Mouse (Mus musculus): ENCODE data around the gene Kcnc2. TPM values are rescaled to one million over a fixed set of nuclear protein-coding genes. Genes with fewer than 3 reads are reported as not detected.

Kcnc2 gene
- polyA plus RNA-seq, 1 experiment from 2014 or later: 5.7 TPM

DNA sequence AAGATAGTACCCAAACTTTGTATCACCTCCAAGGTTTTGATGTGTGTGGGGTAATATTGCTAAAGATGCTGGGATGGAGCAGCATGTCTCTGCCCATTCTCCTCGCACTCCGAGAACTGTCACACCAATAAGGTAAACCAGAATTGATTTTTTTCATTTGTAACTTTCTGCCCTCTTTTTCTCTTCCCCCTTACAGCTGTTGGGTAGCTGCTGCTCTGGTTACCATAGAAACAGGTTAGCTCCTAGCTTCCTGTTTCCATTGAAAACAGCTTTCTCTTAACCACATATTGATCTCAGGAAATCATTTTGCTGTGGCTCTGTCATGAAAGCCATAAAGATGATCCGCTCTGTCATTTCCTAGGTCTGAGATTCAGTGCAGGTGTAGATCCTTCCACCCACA, 7.1 kb downstream of the Kcnc2 start:
- Histone ChIP-seq H3K36me3 (no peaks in the 10 kb centered on the region), H3K4me3 (replicated peaks) (no peak overlapping the region), H3K27me3 (peaks cover 7% of the 10 kb centered on the region), H3K4me1 (no peaks in the 10 kb centered on the region), H3K27ac (no peak overlapping the region), H3K9ac (no peak overlapping the region), H3K9me3 (replicated peaks) (no peaks in the 10 kb centered on the region), H3K4me2 (no peak overlapping the region)
- ATAC-seq (replicated peaks; ENCODE audit: low FRiP score): no peak
- 83% methylated on average over 3 of the region's 3 CpGs for WGBS

DNA sequence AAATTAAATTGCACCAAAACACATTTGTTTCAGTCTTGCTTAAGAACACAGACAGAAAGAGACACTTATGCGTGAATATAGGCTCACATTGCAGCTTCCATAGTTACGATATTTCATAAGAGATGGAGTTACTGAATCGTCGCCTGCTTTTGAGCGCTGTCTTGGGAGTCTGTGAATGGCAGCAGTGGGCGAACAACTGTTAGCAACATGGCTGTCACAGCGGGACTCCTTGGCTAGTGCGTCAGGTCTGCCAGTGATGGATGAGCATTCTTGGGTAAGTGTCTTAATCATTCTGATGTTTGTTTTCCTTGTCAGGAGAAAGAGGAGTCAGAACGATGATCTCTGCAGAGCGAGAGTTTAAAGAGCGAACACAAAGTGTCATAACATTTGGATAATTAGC, 44.2 kb downstream of the Kcnc2 start:
- H3K36me3 ChIP-seq: no peaks in the 10 kb centered on the region
- no peak overlapping the region for H3K9ac ChIP-seq
- 42% methylated on average over 11 of the region's 11 CpGs for WGBS
- H3K9me3 ChIP-seq (replicated peaks): no peaks in the 10 kb centered on the region
- no peak overlapping the region for H3K4me2 ChIP-seq
- no peak overlapping the region for H3K27ac ChIP-seq
- H3K4me3 ChIP-seq (replicated peaks): no peak overlapping the region
- ATAC-seq (replicated peaks; ENCODE audit: low FRiP score): no peak
- H3K27me3 ChIP-seq: no peaks in the 10 kb centered on the region
- no peaks in the 10 kb centered on the region for H3K4me1 ChIP-seq

DNA sequence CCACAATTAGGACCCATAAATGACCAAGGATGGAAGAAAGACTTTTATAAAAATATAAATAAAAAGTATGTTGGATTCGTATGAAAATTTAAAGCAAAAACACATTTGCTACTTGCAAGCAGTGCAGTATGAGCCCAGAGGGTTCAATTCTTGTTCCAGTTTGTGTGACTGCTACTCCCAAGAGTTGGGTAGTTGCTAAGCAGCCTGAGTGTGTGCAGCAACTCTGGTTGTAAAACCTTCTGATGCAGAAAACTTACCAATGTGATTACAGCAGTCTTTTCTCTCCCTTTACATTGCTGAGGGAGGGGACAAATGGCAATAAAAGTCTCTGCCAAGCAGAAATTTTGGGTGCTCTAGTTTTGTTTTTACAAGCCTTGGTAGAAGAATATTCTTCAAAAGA, 46.9 kb downstream of the Kcnc2 start:
- Histone ChIP-seq H3K9me3 (replicated peaks) (no peaks in the 10 kb centered on the region), H3K36me3 (no peaks in the 10 kb centered on the region), H3K9ac (no peak overlapping the region), H3K27me3 (no peaks in the 10 kb centered on the region), H3K27ac (no peak overlapping the region), H3K4me3 (replicated peaks) (no peak overlapping the region), H3K4me1 (no peaks in the 10 kb centered on the region), H3K4me2 (no peak overlapping the region)
- 88% methylated on average over 1 of the region's 1 CpGs for WGBS
- no peak for ATAC-seq (replicated peaks; ENCODE audit: low FRiP score)

DNA sequence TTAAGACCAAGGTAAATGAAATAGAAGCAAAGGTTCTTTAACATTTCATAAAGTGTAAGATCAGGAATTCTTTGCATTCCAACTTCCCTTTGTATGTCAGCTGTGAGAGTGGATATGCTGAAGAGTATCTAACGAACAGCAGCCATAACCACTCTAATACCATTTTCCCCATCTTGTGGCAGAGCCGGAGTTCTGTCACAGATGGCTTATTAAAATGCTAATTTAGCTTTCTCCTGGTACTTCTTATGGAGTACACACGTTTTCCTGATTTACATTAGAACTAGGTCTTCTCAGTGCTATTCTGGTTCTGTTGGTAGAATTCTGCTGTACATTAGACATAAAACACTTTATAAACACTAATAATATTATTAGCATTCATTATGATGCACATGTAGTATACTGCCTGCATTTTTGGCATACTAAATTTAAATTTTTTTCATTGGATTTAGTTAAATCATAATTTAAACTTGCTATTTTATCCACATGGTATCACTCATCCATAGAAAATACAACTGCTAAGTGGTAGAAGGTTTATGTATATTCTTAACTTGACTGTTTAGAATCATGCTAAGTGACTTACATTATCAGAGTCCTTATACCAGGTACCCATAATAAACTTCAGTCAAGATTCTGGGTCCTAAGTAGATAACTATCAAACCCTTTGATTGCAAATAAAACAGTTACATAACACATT, 86.9 kb downstream of the Kcnc2 start:
- Histone ChIP-seq H3K27me3 (no peaks in the 10 kb centered on the region), H3K27ac (no peak overlapping the region), H3K4me3 (replicated peaks) (no peak overlapping the region), H3K4me1 (no peaks in the 10 kb centered on the region), H3K4me2 (no peak overlapping the region), H3K9me3 (replicated peaks) (no peaks in the 10 kb centered on the region), H3K9ac (no peak overlapping the region), H3K36me3 (no peaks in the 10 kb centered on the region)
- WGBS: 72% methylated on average over 3 of the region's 3 CpGs
- no peak for ATAC-seq (replicated peaks; ENCODE audit: low FRiP score)

DNA sequence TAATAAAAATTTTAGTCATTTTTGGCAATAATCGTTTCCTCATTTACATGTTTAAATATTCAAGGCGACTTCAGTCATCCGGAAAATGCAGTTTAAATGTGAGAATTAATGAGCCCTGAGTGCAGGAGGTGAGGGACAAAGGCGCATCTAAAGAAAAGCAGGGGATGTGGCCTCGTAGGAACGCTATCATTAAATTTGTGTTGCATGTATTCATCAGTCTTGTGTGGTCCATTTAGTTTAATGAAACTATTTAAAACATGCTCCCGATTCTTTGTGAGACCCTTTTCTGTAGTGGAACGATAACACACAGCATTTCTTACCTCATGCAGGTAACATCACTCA, 87.4 kb downstream of the Kcnc2 start:
- 62% methylated on average over 8 of the region's 8 CpGs for WGBS
- Histone ChIP-seq H3K9me3 (replicated peaks) (no peaks in the 10 kb centered on the region), H3K4me1 (no peaks in the 10 kb centered on the region), H3K36me3 (no peaks in the 10 kb centered on the region), H3K4me3 (replicated peaks) (no peak overlapping the region), H3K27ac (no peak overlapping the region), H3K27me3 (no peaks in the 10 kb centered on the region), H3K4me2 (no peak overlapping the region), H3K9ac (no peak overlapping the region)
- ATAC-seq (replicated peaks; ENCODE audit: low FRiP score): no peak

DNA sequence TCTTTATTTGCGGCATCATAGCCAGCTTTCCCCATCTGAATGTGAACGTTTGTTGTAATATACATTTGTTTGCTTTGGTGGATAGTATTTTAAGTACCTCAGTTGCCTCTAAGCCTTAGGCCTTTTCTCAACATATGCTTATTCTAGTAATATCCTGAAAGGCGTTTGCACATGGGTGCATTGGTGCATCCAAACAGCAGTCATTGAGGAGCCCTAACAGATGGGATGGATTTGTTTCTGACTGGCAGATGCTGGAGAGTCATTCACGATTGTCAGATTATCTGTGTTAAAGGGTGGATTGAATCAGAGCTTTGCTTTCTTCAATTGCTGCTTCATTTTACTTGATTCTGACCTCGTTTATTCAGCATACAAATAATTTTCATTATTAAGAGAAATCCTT, 89.8 kb downstream of the Kcnc2 start:
- no peak for ATAC-seq (replicated peaks; ENCODE audit: low FRiP score)
- H3K27me3 ChIP-seq: no peaks in the 10 kb centered on the region
- 82% methylated on average over 5 of the region's 5 CpGs for WGBS
- H3K4me2 ChIP-seq: no peak overlapping the region
- no peaks in the 10 kb centered on the region for H3K9me3 ChIP-seq (replicated peaks)
- no peak overlapping the region for H3K9ac ChIP-seq
- no peaks in the 10 kb centered on the region for H3K4me1 ChIP-seq
- no peak overlapping the region for H3K27ac ChIP-seq
- no peak overlapping the region for H3K4me3 ChIP-seq (replicated peaks)
- no peaks in the 10 kb centered on the region for H3K36me3 ChIP-seq

DNA sequence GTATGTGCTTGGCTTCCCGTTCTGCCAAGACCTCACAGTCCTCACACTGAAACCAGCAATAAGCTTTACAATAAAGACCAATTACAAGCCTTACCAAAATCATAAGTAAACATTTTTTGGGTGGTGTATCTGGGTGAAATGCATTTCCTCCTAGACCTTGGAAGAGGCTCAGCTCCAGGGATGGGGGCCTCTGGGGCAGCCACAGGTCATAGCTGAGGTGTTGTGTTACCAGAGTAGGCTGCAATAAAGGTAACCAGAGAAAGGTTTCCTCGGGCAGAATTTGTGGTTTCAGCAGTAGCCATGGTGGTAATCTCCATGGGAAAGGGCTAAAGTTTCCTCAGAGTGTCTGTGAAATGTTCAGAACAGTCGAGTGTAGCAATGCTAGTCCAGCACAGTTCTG, 97.4 kb downstream of the Kcnc2 start:
- Histone ChIP-seq H3K4me1 (no peaks in the 10 kb centered on the region), H3K36me3 (no peaks in the 10 kb centered on the region), H3K4me2 (no peak overlapping the region), H3K27me3 (no peaks in the 10 kb centered on the region), H3K9ac (no peak overlapping the region), H3K27ac (no peak overlapping the region), H3K4me3 (replicated peaks) (no peak overlapping the region), H3K9me3 (replicated peaks) (no peaks in the 10 kb centered on the region)
- no peak for ATAC-seq (replicated peaks; ENCODE audit: low FRiP score)
- WGBS: 34% methylated on average over 3 of the region's 3 CpGs

DNA sequence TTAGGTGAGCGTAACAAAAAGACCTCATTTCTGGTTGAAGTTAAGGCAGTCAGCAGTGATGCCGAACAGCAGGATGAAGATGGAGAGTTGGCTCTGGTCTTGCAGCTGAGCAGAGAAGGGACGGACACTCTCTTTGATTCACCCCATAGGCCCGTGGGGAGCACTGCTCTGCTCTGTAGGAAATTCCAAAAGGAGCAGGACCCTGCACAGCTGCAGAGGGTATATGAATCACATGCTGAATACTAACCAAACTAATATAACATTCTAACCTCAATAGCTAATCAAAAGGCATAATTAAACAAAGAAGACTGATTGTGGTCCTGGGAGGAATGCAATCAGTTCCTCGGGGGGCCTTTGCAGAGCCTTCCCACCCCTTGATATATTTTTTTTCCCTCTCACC, 106.2 kb downstream of the Kcnc2 start:
- Histone ChIP-seq H3K27me3 (no peaks in the 10 kb centered on the region), H3K9ac (no peak overlapping the region), H3K4me2 (no peak overlapping the region), H3K9me3 (replicated peaks) (no peaks in the 10 kb centered on the region), H3K4me3 (replicated peaks) (no peak overlapping the region), H3K4me1 (no peaks in the 10 kb centered on the region), H3K36me3 (no peaks in the 10 kb centered on the region), H3K27ac (no peak overlapping the region)
- ATAC-seq (replicated peaks; ENCODE audit: low FRiP score): no peak
- 89% methylated on average over 5 of the region's 5 CpGs for WGBS

DNA sequence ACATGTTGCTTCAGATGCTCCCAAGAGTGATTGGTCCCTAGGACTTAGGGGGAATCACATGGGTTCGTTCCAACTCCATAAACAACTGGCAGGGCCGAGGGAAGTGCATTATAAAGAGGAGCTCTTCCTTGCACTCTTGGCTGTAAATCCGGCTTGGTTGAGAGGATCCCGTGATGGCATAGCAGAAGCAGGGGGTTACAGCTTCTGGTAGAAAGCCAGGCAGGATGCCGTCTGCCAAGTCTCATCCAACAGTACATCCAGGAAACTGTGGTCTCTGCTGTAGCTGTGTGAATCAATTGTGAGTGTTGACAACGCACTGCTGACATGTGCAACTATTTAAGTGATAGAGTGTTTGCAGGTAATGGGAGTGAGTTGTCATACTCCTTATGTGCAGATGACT, 107.5 kb downstream of the Kcnc2 start:
- H3K4me3 ChIP-seq (replicated peaks): no peak overlapping the region
- H3K9ac ChIP-seq: no peak overlapping the region
- H3K27me3 ChIP-seq: no peaks in the 10 kb centered on the region
- no peak overlapping the region for H3K27ac ChIP-seq
- H3K9me3 ChIP-seq (replicated peaks): no peaks in the 10 kb centered on the region
- no peak overlapping the region for H3K4me2 ChIP-seq
- H3K36me3 ChIP-seq: no peaks in the 10 kb centered on the region
- no peaks in the 10 kb centered on the region for H3K4me1 ChIP-seq
- no peak for ATAC-seq (replicated peaks; ENCODE audit: low FRiP score)
- 64% methylated on average over 6 of the region's 6 CpGs for WGBS

DNA sequence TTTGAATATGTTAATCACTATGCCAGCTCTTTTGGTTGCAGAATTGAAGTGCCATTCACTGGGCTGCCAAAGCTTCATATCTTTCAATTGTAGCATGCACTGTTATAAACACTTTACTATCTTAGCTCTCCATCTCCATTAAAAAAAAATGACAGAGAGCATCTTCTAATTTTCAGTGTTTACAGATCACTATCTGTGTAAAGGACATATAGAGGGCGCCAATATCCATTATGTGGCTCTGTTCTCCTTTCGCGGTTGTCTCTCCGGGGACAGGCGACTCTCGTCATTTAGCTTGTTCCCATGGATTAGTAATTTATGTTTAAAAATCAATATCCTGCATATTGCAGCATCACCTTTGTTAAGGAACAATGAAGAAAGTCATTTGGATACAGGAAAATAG, 109.7 kb downstream of the Kcnc2 start:
- no peaks in the 10 kb centered on the region for H3K4me1 ChIP-seq
- no peak overlapping the region for H3K4me3 ChIP-seq (replicated peaks)
- no peak overlapping the region for H3K9ac ChIP-seq
- no peaks in the 10 kb centered on the region for H3K36me3 ChIP-seq
- no peaks in the 10 kb centered on the region for H3K9me3 ChIP-seq (replicated peaks)
- H3K27me3 ChIP-seq: no peaks in the 10 kb centered on the region
- no peak overlapping the region for H3K4me2 ChIP-seq
- no peak for ATAC-seq (replicated peaks; ENCODE audit: low FRiP score)
- 89% methylated on average over 6 of the region's 6 CpGs for WGBS
- no peak overlapping the region for H3K27ac ChIP-seq

DNA sequence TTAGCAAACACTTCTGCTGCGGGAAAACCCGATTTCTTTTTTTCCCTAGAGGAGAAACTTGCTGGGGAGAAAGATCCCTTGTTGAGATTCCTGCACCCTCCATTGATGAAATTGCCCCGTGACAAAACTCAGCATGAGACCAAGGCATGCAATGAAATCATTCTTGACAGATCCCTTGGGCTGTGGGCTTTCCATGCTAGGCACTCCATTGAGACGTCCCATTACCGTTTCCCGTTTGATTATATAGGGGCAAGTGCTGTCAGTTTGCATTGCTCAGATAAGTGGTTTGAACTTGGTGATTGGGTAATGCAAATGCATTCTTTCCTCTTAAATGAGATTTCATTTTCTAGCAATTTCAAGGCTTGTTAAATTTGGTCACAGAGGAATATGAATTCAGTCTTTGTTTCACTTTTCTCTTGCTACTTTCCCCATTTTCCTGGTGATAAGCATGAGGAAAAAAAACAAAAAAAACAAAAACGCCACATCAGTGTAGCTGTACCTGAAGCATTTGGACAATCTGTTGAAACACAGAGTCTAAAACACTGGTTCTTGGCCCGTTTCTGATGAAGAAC, 123.6 kb downstream of the Kcnc2 start:
- WGBS: 79% methylated on average over 8 of the region's 8 CpGs
- Histone ChIP-seq H3K9me3 (replicated peaks) (no peaks in the 10 kb centered on the region), H3K4me1 (no peaks in the 10 kb centered on the region), H3K27me3 (no peaks in the 10 kb centered on the region), H3K36me3 (no peaks in the 10 kb centered on the region), H3K4me3 (replicated peaks) (no peak overlapping the region), H3K9ac (no peak overlapping the region), H3K27ac (no peak overlapping the region), H3K4me2 (no peak overlapping the region)
- ATAC-seq (replicated peaks; ENCODE audit: low FRiP score): no peak

DNA sequence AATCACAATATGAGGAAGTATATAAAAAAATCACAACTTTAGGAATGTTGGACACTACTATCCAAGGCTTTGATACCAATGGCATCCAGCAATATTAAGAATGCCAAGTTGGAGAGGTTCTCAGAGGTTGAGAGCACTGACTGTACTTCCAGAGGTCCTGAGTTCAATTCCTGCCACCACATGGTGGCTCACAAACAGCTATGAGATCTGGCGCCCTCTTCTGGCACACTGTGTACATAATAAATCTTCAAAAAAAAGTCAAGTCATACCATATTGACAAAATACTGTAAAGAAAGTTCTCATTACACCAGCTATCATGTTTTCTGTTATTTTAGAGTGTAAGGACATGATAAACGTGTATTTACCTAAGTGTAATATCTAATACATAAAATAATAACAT, 126.3 kb downstream of the Kcnc2 start:
- Histone ChIP-seq H3K4me1 (no peaks in the 10 kb centered on the region), H3K4me2 (no peak overlapping the region), H3K36me3 (no peaks in the 10 kb centered on the region), H3K27ac (no peak overlapping the region), H3K9ac (no peak overlapping the region), H3K9me3 (replicated peaks) (no peaks in the 10 kb centered on the region), H3K27me3 (no peaks in the 10 kb centered on the region), H3K4me3 (replicated peaks) (no peak overlapping the region)
- no peak for ATAC-seq (replicated peaks; ENCODE audit: low FRiP score)
- WGBS: 51% methylated on average over 2 of the region's 2 CpGs
